In genomic region chr1:189870539-189870938, GRCm38 (mm10) we compare ENCODE assay signal across 14 mouse cellular contexts. TPM values are rescaled to one million over a fixed set of nuclear protein-coding genes. Genes with fewer than 3 reads are reported as not detected.
DNase-seq lines count a peak whose midpoint lies in the region; ATAC-seq and TF ChIP-seq lines count a peak whose summit lies in the region.
"Had no signal": no experiment of that assay in that cellular context is flagged by ENCODE, and none has a peak within 500 bp of the region (broad histone marks: within the 10 kb centered on the region; RNA-seq: fewer than 3 reads in every experiment).

No protein-coding gene starts in this region.

- 82% methylated on average over 8 of the region's 8 CpGs for whole genome bisulfite sequencing in lung, adult 2 months

- ATAC-seq in CD4-positive, CD25-positive, alpha-beta regulatory T cell, adult 4 months, result no peak
- peak; percentile 11; the same call in 1 of the 2 replicates for ATAC-seq in common myeloid progenitor, adult 5-6 weeks (replicated peaks; ENCODE audit: low read depth, poor library complexity, severe bottlenecking)
- peak; percentile 68 for ATAC-seq in megakaryocyte-erythroid progenitor cell, adult 5-6 weeks (replicated peaks; ENCODE audit: low FRiP score, low TSS enrichment, poor library complexity, severe bottlenecking)
- ATAC-seq: forebrain, embryonic 13.5 days; intestine, embryonic 15.5 days had no signal

- H3K4me3 ChIP-seq in lung, adult 2 months (replicated peaks; ENCODE audit: extremely low read depth, low read depth, low read length), result no peak overlapping the region
- H3K4me3 ChIP-seq: forebrain, embryonic 13.5 days; intestine, embryonic 15.5 days; limb, embryonic 13.5 days had no signal

- TF ChIP-seq POLR2A in lung, adult 2 months (IDR thresholded peaks at IDR 0.05; ENCODE audit: borderline replicate concordance, extremely low read depth, low read depth, low read length), result no peak

- H3K4me1 ChIP-seq in lung, adult 2 months (ENCODE audit: control insufficient read depth, insufficient read depth, low read length), result peaks cover 17% of the 10 kb centered on the region

- TF ChIP-seq CTCF in lung, adult 2 months (IDR thresholded peaks at IDR 0.05; ENCODE audit: insufficient read depth, low read length), result peak; percentile 35; the same call in 1 of the 2 replicates

- DNase-seq in CD4-positive, CD25-positive, alpha-beta regulatory T cell, adult 2 months (ENCODE audit: low read depth, low spot score), result peak; percentile 20
- no peak for DNase-seq in lung, adult 2 months
- no peak for DNase-seq in lung, postnatal 14 days
- DNase-seq in left cerebral cortex, adult 8-10 months (ENCODE audit: low spot score in 2 of 2), result no peak
- DNase-seq in embryo, embryonic 10 days (ENCODE audit: low spot score), result no peak
- DNase-seq: gastrocnemius, postnatal 25 days; heart, postnatal 14 days; thymus, postnatal 36 days had no signal

RNA-seq across cellular contexts. Expression of gene Smyd2, which starts 51.6 kb away (rescaled TPM):
- polyA plus RNA-seq in CD4-positive, CD25-positive, alpha-beta regulatory T cell, adult 4 months (2017; shearing (Covaris generic)), result 1 to 10 TPM; 6.7 to 8.9 TPM
- polyA plus RNA-seq in lung, adult 2 months (2012; rRNA removed), result 21.5 and 23.4 TPM in 2 replicates
- 125 and 146 TPM in 2 replicates for total RNA-seq in common myeloid progenitor, adult 5-6 weeks (2017)
- total RNA-seq in megakaryocyte-erythroid progenitor cell, adult 5-6 weeks (2014; fragmentation: Nextera tagmentation), result 101 and 125 TPM in 2 replicates
- total RNA-seq in megakaryocyte-erythroid progenitor cell, adult 5-6 weeks (2017), result 152 and 155 TPM in 2 replicates
- total RNA-seq in left cerebral cortex, adult 8-10 months (2022), result 100 to 1,000 TPM in 1 of 4 experiments, 10 to 100 TPM in 3; 87.4 to 105 (median 91.9) TPM
